Mouse (Mus musculus) ovary, postnatal 36 days (tissue): Measurements from ENCODE around the gene Ptgdr2.
A peak's percentile ranks its signal among the peaks of the same experiment; 100 is the strongest.

Experiments
- DNase-seq: peaks from one replicate; pipeline ENCODE4 v3.0.0; 2022; ENCODE audit warnings: low spot score, mixed read lengths

Ptgdr2 gene

DNA sequence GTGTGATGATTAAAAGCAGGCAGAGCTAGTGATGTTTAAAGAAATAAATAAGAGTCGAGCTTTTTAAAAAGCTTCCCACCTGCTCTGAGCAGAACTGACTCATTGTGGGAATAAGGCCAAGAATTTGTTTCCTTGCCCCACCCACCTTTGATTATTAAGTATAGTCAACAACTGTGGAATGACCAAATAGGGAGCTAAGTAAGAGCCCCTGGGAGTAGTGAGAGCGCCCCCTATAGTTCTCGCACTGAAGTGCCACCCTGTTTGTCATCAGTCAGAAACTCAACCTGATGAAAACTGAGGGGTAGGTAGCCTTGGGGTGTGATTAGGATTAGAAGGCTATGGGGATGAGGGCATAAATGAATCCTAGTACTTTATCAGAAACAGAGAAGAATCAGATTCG, 39.4 kb downstream of the Ptgdr2 start:
- no peak for DNase-seq

DNA sequence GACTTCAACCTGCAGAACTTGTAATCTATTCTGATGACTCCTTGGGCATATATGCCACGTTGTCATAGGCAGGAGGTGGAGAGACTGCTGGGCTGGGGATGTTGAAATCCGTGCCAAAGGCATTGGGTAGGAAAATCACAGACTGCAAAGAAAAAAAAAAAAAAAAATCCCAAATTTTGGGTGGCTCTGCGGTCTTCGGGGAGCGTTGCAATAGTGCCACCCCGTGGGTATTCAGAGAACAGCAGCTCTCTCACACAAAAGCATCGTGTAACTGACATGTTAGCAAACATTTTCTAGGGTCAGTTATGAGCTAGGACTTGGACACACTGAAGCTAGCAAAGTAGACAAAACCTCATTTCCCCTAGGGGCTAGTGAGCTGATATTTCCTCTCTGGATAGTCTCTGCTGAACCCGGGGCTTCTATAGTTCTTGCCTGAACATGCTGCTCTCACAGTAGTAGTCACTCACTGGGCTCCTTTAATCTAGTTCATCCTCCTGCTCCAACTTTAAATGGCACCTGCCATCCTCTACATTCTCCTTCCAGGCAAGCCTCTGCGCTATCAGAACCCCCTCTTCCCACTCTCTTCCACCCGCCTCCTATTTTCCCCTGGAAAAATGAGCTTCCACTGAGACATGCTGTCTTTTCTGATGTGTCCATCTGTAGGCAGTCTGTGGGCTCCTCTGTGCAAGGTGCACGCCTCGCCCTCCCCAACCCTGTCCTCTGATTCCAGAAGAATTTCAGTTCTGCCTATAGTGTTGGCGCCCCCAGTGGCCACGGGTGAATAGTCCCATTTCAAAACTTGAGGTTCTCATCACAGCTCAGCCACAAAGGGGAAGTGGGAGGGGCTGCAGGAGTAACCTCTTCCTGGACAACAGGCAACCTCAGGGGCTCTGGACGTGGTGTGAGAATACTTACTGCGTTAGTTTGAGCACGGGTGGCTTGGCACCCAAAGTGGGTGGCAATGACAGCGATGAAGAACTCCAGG, 42.5 kb downstream of the Ptgdr2 start:
- DNase-seq = peak; percentile 73

DNA sequence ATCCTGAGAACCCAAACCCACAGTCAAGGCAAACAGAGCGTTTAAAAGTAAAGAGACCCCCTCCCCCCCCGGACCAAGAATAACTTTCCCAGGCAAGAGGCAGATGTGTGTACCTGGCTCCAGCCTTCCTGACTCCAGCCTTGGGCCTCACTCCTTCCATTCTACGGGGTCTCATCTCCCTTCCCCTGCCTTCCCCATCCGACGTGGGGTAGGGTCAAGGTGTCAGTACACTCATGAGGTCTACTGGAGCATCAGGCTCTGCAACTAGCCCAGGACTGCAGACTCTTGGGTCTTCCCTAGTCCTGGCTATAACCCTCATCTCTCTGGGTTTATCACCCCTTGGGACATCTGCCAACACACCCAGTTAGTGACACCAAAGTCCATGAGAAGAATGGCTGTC, 43.2 kb downstream of the Ptgdr2 start:
- no peak for DNase-seq

DNA sequence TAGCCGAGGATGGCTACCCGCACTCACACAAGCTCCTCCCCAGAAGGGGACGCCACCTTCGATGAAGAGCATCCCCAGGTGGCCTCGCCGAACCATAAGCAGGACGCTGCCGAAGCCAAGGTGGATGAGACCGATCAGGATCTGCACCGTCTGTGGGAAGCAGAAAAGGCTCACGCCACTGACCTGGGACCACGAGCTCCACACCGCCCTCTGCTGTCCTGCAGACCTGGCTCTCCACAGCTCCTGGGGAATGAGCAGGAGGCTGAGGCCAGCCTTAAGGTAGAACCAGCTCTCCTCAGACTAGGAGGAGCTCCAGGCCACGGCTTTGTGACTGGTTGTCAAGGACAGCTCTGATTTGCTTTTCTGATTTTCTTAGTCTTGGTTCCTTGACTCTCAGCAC, 46.2 kb downstream of the Ptgdr2 start:
- peak; percentile 63 for DNase-seq

DNA sequence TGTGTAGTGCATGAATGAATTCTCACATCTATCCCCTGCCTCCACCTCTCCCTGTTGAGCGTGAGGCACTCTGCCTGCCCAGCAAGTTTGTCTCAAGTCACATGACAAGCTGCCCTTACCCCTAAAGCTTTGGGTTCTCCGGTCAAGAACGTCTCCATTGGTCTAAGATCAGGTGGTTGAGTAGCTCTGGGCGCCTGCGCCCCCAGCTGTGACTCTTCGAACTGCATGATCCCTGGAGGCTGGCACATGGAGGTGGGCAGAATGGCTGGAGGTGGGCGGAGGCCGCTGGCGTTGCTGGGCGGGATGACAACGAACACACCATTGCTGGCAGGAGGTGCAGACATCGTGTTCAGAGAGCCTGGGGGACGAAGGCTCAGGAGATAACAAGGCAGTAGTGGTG, 47.6 kb downstream of the Ptgdr2 start:
- no peak for DNase-seq

DNA sequence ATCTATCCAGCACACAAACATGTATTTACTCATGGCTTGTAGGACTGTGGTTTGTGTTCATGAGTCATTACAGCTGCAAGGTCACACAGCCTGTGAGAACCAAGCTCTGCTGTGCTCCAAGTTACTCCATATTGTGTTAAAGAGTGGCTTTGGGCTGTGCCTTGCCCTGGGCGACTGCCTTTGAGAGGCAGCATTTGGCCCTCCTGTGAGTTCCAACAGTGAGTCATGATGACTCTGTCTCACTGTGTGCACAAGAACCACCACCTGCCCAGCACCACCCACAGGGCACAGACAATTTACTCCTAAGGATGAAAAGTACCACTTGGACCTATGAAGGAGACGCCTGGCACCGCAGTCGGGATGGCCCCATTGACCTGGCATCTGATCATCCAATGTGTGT, 48.9 kb downstream of the Ptgdr2 start:
- DNase-seq = no peak

DNA sequence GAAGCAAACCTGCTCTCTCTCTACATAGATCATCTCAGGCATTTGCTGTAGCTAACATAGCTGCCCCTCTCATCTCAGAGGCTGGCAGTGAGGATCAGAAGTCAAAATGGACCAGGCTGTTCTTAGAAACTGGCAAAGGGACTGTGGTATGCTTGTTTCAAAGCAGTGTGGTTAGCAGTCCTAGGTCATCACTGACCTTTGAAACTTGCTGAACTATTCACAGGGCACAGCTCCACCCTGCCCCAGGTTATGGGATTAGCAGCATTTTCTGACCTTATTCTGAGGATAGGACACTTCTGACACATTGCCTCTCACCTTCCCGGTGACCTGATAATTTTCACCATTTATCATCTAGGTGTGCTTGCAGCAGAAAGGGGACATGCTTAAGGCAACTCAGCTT, 51.6 kb downstream of the Ptgdr2 start:
- no peak for DNase-seq

DNA sequence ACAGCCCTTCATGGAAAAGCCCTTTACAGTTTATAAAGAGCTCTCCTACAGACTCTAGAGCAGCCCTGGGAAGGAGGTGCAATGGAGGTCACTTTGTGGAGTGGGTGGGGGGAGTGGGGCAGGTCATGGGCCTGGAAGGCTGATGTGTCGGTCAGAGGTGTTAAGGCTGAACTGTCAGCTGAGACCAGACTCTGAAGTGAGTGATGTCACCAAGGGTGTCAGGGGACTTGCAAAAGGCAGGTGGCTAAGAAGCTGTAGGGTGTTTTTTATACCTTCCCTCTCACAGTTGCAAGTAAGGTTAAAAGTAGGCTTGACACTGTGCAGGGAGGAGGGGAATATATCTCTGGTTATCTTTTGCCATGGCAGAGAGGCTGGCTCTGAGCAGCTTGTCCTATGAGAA, 53.8 kb downstream of the Ptgdr2 start:
- DNase-seq = no peak

DNA sequence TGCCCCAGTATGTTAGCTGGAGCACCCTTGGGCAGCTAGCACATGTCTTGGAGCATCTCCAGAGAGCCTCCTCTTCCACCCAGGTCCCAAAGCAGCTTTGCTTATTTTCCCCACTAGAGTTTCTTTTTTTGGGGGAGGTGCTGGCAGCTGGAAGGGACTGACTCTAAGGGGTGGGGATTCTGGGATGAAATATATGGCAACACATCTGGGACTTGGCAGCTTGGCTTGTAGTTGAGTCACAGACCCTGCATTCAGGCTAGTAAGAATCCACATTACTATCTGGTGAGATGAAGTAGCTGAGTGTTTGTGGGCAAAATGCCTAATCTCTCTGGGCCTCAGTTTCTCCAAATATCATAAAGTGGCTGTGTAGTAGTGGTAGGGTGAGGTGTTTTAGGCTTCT, 55.0 kb downstream of the Ptgdr2 start:
- no peak for DNase-seq
